Mouse (Mus musculus): ENCODE data around the gene Atp8a2. TPM values are rescaled to one million over a fixed set of nuclear protein-coding genes. Genes with fewer than 3 reads are reported as not detected.

Gene Atp8a2
- polyA plus RNA-seq, 1 experiment from 2014 or later: 51.5 TPM

DNA sequence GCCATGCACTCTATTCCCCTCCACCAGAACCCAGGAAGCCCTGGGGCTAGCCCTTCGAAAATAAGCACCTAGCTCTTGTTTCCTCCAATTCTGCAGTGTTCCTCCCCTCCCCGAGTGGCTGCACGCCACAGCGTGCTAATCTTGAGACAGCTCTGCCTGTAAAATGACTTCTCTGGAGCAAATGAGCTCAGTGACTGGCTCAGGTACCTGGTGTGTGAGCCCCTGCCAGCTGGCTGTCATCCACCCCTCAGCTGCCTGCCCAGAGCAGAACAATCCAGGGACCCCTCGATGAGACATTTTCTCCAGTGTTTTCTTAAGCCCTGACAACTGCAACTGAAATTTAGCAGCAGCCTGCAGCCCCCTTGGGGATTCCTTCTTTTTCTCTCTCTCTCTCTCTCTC is 495.5 kb downstream of the Atp8a2 start:
- Histone ChIP-seq H3K27ac (ENCODE audit: low read depth, low read length) (no peak overlapping the region), H3K4me3 (ENCODE audit: low read depth, low read length) (no peak overlapping the region), H3K9me3 (ENCODE audit: control insufficient read depth, low read length) (no peaks in the 10 kb centered on the region), H3K27me3 (ENCODE audit: control insufficient read depth, insufficient read depth, low read length) (no peaks in the 10 kb centered on the region), H3K36me3 (ENCODE audit: control insufficient read depth, insufficient read depth, low read length) (no peaks in the 10 kb centered on the region), H3K4me1 (ENCODE audit: control insufficient read depth, insufficient read depth, low read length) (no peaks in the 10 kb centered on the region; the same call in 1 of the 2 replicates), H3K4me2 (ENCODE audit: low read depth, low read length) (no peak overlapping the region), H3K9ac (replicated peaks; ENCODE audit: low read depth, low read length) (no peak overlapping the region)
- WGBS: 40% methylated on average over 5 of the region's 5 CpGs
- ATAC-seq (ENCODE audit: low read depth): no peak

DNA sequence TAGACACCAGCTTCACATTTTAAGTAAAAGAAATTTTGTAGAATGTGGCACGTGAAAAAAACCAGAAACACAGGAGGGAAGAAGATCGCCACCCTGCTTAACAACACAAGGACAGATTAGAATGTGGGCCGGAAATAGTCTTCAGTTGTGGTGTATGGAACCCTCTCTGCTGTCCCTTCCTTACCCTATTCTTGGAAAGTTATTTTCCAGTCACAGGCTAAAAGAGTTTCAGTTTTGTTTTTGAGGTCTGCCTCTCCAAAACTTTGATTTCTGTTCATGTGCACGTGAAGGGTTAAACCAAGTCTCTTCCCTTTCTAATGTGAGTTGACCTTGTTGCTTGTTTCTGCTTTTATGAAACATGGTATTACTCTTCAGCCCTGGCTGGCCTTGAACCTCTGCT is 501.8 kb downstream of the Atp8a2 start:
- Histone ChIP-seq H3K9me3 (ENCODE audit: control insufficient read depth, low read length) (no peaks in the 10 kb centered on the region), H3K36me3 (ENCODE audit: control insufficient read depth, insufficient read depth, low read length) (no peaks in the 10 kb centered on the region), H3K27ac (ENCODE audit: low read depth, low read length) (no peak overlapping the region), H3K9ac (replicated peaks; ENCODE audit: low read depth, low read length) (no peak overlapping the region), H3K4me1 (ENCODE audit: control insufficient read depth, insufficient read depth, low read length) (no peaks in the 10 kb centered on the region), H3K4me3 (ENCODE audit: low read depth, low read length) (no peak overlapping the region), H3K4me2 (ENCODE audit: low read depth, low read length) (no peak overlapping the region), H3K27me3 (ENCODE audit: control insufficient read depth, insufficient read depth, low read length) (no peaks in the 10 kb centered on the region)
- ATAC-seq (ENCODE audit: low read depth): no peak
- 93% methylated on average over 4 of the region's 4 CpGs for WGBS

DNA sequence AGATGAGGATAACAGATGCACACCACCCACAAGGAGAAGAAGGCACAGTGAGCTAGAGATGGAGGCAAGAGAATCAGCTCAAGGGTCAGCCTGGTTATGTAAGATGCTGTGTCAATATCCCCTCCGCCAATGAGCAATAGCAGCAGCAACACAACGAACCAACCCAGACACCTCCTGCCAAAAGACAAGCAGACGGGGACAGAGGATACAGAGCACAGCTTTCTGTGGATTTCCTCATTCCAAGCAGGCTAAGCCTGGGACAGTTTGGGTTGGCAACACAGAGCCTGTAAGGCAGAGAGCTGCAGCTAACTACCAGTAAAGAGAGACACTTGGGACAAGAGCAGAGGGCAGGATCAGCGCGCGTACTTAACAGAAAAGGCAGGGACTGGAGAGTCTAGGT is 504.8 kb downstream of the Atp8a2 start:
- H3K4me2 ChIP-seq (ENCODE audit: low read depth, low read length): no peak overlapping the region
- H3K9ac ChIP-seq (replicated peaks; ENCODE audit: low read depth, low read length): no peak overlapping the region
- no peaks in the 10 kb centered on the region for H3K4me1 ChIP-seq (ENCODE audit: control insufficient read depth, insufficient read depth, low read length)
- WGBS: 90% methylated on average over 6 of the region's 6 CpGs
- H3K36me3 ChIP-seq (ENCODE audit: control insufficient read depth, insufficient read depth, low read length): no peaks in the 10 kb centered on the region
- no peak overlapping the region for H3K27ac ChIP-seq (ENCODE audit: low read depth, low read length)
- H3K4me3 ChIP-seq (ENCODE audit: low read depth, low read length): no peak overlapping the region
- no peaks in the 10 kb centered on the region for H3K9me3 ChIP-seq (ENCODE audit: control insufficient read depth, low read length)
- no peak for ATAC-seq (ENCODE audit: low read depth)
- no peaks in the 10 kb centered on the region for H3K27me3 ChIP-seq (ENCODE audit: control insufficient read depth, insufficient read depth, low read length)

- Histone ChIP-seq H3K4me2 (ENCODE audit: low read depth, low read length) (no peak overlapping the region), H3K27me3 (ENCODE audit: control insufficient read depth, insufficient read depth, low read length) (no peaks in the 10 kb centered on the region), H3K4me3 (ENCODE audit: low read depth, low read length) (no peak overlapping the region), H3K9me3 (ENCODE audit: control insufficient read depth, low read length) (no peaks in the 10 kb centered on the region), H3K36me3 (ENCODE audit: control insufficient read depth, insufficient read depth, low read length) (no peaks in the 10 kb centered on the region), H3K9ac (replicated peaks; ENCODE audit: low read depth, low read length) (no peak overlapping the region), H3K4me1 (ENCODE audit: control insufficient read depth, insufficient read depth, low read length) (no peaks in the 10 kb centered on the region), H3K27ac (ENCODE audit: low read depth, low read length) (no peak overlapping the region)
- ATAC-seq (ENCODE audit: low read depth): no peak
- WGBS: 72% methylated on average over 13 of the region's 13 CpGs
Observed at GRCm38 (mm10) chr14:59691402-59691801, 505.6 kb downstream of the Atp8a2 start.

- H3K4me3 ChIP-seq (ENCODE audit: low read depth, low read length): no peak overlapping the region
- no peak overlapping the region for H3K27ac ChIP-seq (ENCODE audit: low read depth, low read length)
- no peaks in the 10 kb centered on the region for H3K36me3 ChIP-seq (ENCODE audit: control insufficient read depth, insufficient read depth, low read length)
- ATAC-seq (ENCODE audit: low read depth): no peak
- H3K9me3 ChIP-seq (ENCODE audit: control insufficient read depth, low read length): no peaks in the 10 kb centered on the region
- no peak overlapping the region for H3K4me2 ChIP-seq (ENCODE audit: low read depth, low read length)
- 82% methylated on average over 12 of the region's 12 CpGs for WGBS
- H3K27me3 ChIP-seq (ENCODE audit: control insufficient read depth, insufficient read depth, low read length): no peaks in the 10 kb centered on the region
- no peaks in the 10 kb centered on the region for H3K4me1 ChIP-seq (ENCODE audit: control insufficient read depth, insufficient read depth, low read length)
- no peak overlapping the region for H3K9ac ChIP-seq (replicated peaks; ENCODE audit: low read depth, low read length)
Observed at GRCm38 (mm10) chr14:59690954-59691353, 506.0 kb downstream of the Atp8a2 start.

- H3K9me3 ChIP-seq (ENCODE audit: control insufficient read depth, low read length): no peaks in the 10 kb centered on the region
- H3K9ac ChIP-seq (replicated peaks; ENCODE audit: low read depth, low read length): no peak overlapping the region
- no peak overlapping the region for H3K4me2 ChIP-seq (ENCODE audit: low read depth, low read length)
- H3K36me3 ChIP-seq (ENCODE audit: control insufficient read depth, insufficient read depth, low read length): no peaks in the 10 kb centered on the region
- H3K4me3 ChIP-seq (ENCODE audit: low read depth, low read length): no peak overlapping the region
- WGBS: 24% methylated on average over 4 of the region's 4 CpGs
- no peak for ATAC-seq (ENCODE audit: low read depth)
- H3K27ac ChIP-seq (ENCODE audit: low read depth, low read length): no peak overlapping the region
- no peaks in the 10 kb centered on the region for H3K27me3 ChIP-seq (ENCODE audit: control insufficient read depth, insufficient read depth, low read length)
- H3K4me1 ChIP-seq (ENCODE audit: control insufficient read depth, insufficient read depth, low read length): no peaks in the 10 kb centered on the region
Observed at GRCm38 (mm10) chr14:59689596-59689995, 507.4 kb downstream of the Atp8a2 start.

GRCm38 (mm10) chr14:59686229-59686628 is 510.8 kb downstream of the Atp8a2 start:
- Histone ChIP-seq H3K4me2 (ENCODE audit: low read depth, low read length) (no peak overlapping the region), H3K36me3 (ENCODE audit: control insufficient read depth, insufficient read depth, low read length) (no peaks in the 10 kb centered on the region), H3K4me1 (ENCODE audit: control insufficient read depth, insufficient read depth, low read length) (no peaks in the 10 kb centered on the region), H3K9me3 (ENCODE audit: control insufficient read depth, low read length) (no peaks in the 10 kb centered on the region), H3K9ac (replicated peaks; ENCODE audit: low read depth, low read length) (no peak overlapping the region), H3K27ac (ENCODE audit: low read depth, low read length) (no peak overlapping the region), H3K27me3 (ENCODE audit: control insufficient read depth, insufficient read depth, low read length) (no peaks in the 10 kb centered on the region), H3K4me3 (ENCODE audit: low read depth, low read length) (no peak overlapping the region)
- no peak for ATAC-seq (ENCODE audit: low read depth)
- 71% methylated on average over 5 of the region's 5 CpGs for WGBS

DNA sequence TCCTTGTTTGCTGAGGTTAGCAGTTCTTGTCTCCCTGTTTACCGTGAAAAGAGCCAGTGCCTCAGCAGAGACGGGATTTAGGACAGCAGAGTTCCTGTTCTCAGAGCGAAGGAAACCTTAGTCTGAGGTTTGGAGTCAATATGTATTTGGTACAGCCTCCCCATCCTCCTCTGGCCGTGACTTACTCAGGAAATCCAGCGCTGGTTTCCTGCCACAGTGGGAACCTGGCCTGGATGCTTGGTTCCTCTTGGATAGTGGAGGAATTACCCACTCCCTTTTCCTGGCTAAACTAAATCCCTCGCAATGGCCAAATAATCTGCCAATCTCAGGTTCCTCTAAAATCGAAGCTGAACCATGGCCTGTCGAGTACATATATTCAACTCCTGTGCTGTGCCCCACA is 511.6 kb downstream of the Atp8a2 start:
- Histone ChIP-seq H3K27me3 (ENCODE audit: control insufficient read depth, insufficient read depth, low read length) (no peaks in the 10 kb centered on the region), H3K4me2 (ENCODE audit: low read depth, low read length) (no peak overlapping the region), H3K4me1 (ENCODE audit: control insufficient read depth, insufficient read depth, low read length) (no peaks in the 10 kb centered on the region), H3K9me3 (ENCODE audit: control insufficient read depth, low read length) (no peaks in the 10 kb centered on the region), H3K4me3 (ENCODE audit: low read depth, low read length) (no peak overlapping the region), H3K9ac (replicated peaks; ENCODE audit: low read depth, low read length) (no peak overlapping the region), H3K36me3 (ENCODE audit: control insufficient read depth, insufficient read depth, low read length) (no peaks in the 10 kb centered on the region), H3K27ac (ENCODE audit: low read depth, low read length) (no peak overlapping the region)
- WGBS: 75% methylated on average over 8 of the region's 8 CpGs
- no peak for ATAC-seq (ENCODE audit: low read depth)

GRCm38 (mm10) chr14:59681906-59682305 is 515.1 kb downstream of the Atp8a2 start:
- ATAC-seq (ENCODE audit: low read depth): no peak
- Histone ChIP-seq H3K4me1 (ENCODE audit: control insufficient read depth, insufficient read depth, low read length) (no peaks in the 10 kb centered on the region), H3K4me2 (ENCODE audit: low read depth, low read length) (no peak overlapping the region), H3K36me3 (ENCODE audit: control insufficient read depth, insufficient read depth, low read length) (no peaks in the 10 kb centered on the region), H3K9me3 (ENCODE audit: control insufficient read depth, low read length) (no peaks in the 10 kb centered on the region), H3K9ac (replicated peaks; ENCODE audit: low read depth, low read length) (no peak overlapping the region), H3K4me3 (ENCODE audit: low read depth, low read length) (no peak overlapping the region), H3K27ac (ENCODE audit: low read depth, low read length) (no peak overlapping the region), H3K27me3 (ENCODE audit: control insufficient read depth, insufficient read depth, low read length) (no peaks in the 10 kb centered on the region)
- WGBS: 63% methylated on average over 4 of the region's 4 CpGs

- no peak overlapping the region for H3K27ac ChIP-seq (ENCODE audit: low read depth, low read length)
- WGBS: 76% methylated on average over 7 of the region's 7 CpGs
- no peak overlapping the region for H3K4me3 ChIP-seq (ENCODE audit: low read depth, low read length)
- no peak for ATAC-seq (ENCODE audit: low read depth)
- no peaks in the 10 kb centered on the region for H3K27me3 ChIP-seq (ENCODE audit: control insufficient read depth, insufficient read depth, low read length)
- H3K4me2 ChIP-seq (ENCODE audit: low read depth, low read length): no peak overlapping the region
- no peaks in the 10 kb centered on the region for H3K9me3 ChIP-seq (ENCODE audit: control insufficient read depth, low read length)
- H3K4me1 ChIP-seq (ENCODE audit: control insufficient read depth, insufficient read depth, low read length): peaks cover 8% of the 10 kb centered on the region
- no peak overlapping the region for H3K9ac ChIP-seq (replicated peaks; ENCODE audit: low read depth, low read length)
- H3K36me3 ChIP-seq (ENCODE audit: control insufficient read depth, insufficient read depth, low read length): no peaks in the 10 kb centered on the region
Observed at GRCm38 (mm10) chr14:59677598-59678003, 519.4 kb downstream of the Atp8a2 start.

Data from neural tube, embryonic 14.5 days (tissue).